Mouse (Mus musculus): ENCODE results near the gene Ndufa11.

Gene Ndufa11

GRCm38 (mm10) chr17:56717363-56718058 is at the start of gene Ndufa11, which contains the start of gene Vmac:
Ndufa11 (plus strand) TSS chr17:56717767.
Vmac (minus strand) TSS chr17:56718022.
- peak; percentile 95 for DNase-seq

- DNase-seq = peak; percentile 66
These were observed 49.0 kb upstream of the Ndufa11 start for GRCm38 (mm10) chr17:56668384-56669144.

- no peak for DNase-seq
These were observed 47.8 kb upstream of the Ndufa11 start for GRCm38 (mm10) chr17:56669766-56670165.

GRCm38 (mm10) chr17:56672941-56673646 is 44.5 kb upstream of the Ndufa11 start, which contains the start of gene Ranbp3:
Ranbp3 (plus strand) TSS chr17:56673294.
- DNase-seq = peak; percentile 100

GRCm38 (mm10) chr17:56673647-56674416 is 43.7 kb upstream of the Ndufa11 start:
- no peak for DNase-seq

GRCm38 (mm10) chr17:56681791-56682190 is 35.8 kb upstream of the Ndufa11 start:
- no peak for DNase-seq

- DNase-seq = no peak
These were observed 34.7 kb upstream of the Ndufa11 start for GRCm38 (mm10) chr17:56682880-56683279.

GRCm38 (mm10) chr17:56683546-56684140 is 33.9 kb upstream of the Ndufa11 start:
- DNase-seq = no peak

GRCm38 (mm10) chr17:56684649-56685048 is 32.9 kb upstream of the Ndufa11 start:
- DNase-seq = no peak

GRCm38 (mm10) chr17:56686801-56687200 is 30.8 kb upstream of the Ndufa11 start:
- no peak for DNase-seq

GRCm38 (mm10) chr17:56688045-56688444 is 29.5 kb upstream of the Ndufa11 start:
- DNase-seq = no peak

GRCm38 (mm10) chr17:56688689-56689088 is 28.9 kb upstream of the Ndufa11 start:
- no peak for DNase-seq

- no peak for DNase-seq
These were observed 24.2 kb upstream of the Ndufa11 start for GRCm38 (mm10) chr17:56693395-56693794.

- DNase-seq = peak; percentile 84
These were observed 23.7 kb upstream of the Ndufa11 start for GRCm38 (mm10) chr17:56693851-56694310.

GRCm38 (mm10) chr17:56700451-56700850 is 17.1 kb upstream of the Ndufa11 start:
- no peak for DNase-seq

GRCm38 (mm10) chr17:56703038-56703437 is 14.5 kb upstream of the Ndufa11 start:
- no peak for DNase-seq

GRCm38 (mm10) chr17:56706515-56706914 is 11.1 kb upstream of the Ndufa11 start:
- DNase-seq = no peak

- no peak for DNase-seq
These were observed 8.9 kb upstream of the Ndufa11 start for GRCm38 (mm10) chr17:56708692-56709091.

GRCm38 (mm10) chr17:56709708-56710107 is 7.9 kb upstream of the Ndufa11 start:
- DNase-seq = no peak

GRCm38 (mm10) chr17:56715360-56715759 is 2.2 kb upstream of the Ndufa11 start:
- no peak for DNase-seq

GRCm38 (mm10) chr17:56715914-56716654 is 1.5 kb upstream of the Ndufa11 start:
- DNase-seq = no peak

Data from layer of hippocampus, adult 9-11 months (tissue).